Mouse (Mus musculus): ENCODE measurements around the gene Hivep3.

DNA sequence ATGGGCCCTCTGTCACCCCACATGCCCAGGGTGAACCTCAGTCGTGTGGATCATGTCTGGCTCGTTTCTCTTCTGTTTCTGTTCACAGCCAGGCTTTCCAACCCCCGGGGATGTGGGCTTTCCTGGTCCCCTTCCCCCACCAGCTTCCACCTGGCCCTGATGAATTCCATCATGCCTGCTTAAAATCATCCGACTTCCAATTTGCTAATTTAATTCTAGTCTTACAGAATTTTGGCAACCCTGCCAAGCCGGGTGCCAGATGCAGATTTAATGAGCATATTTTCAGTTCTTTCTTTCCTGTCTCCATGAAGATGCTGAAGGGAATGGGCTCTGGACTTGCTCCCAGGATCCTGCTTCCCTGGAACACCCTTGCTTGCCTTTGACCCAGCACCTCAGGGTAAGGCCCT is 311.6 kb downstream of the Hivep3 start:
- TF ChIP-seq RAD21 (IDR thresholded peaks at IDR 0.05; ENCODE audit: low read depth, low read length) (no peak), HCFC1 (IDR thresholded peaks at IDR 0.05; ENCODE audit: low read depth, low read length) (no peak), EP300 (IDR thresholded peaks at IDR 0.05; ENCODE audit: low read length) (no peak), CTCF (conservative IDR thresholded peaks at IDR 0.05 in 1 of 2, IDR thresholded peaks at IDR 0.05 in 1 of 2; ENCODE audit: low read depth in 2 of 2, low read length in 2 of 2) (no peak), POLR2A (IDR thresholded peaks at IDR 0.05; ENCODE audit: low read depth, low read length) (no peak; the same call in 1 of the 2 replicates)
